Mouse (Mus musculus) frontal cortex, adult (tissue): ENCODE results near the gene Ttyh1.

ENCODE experiments used
- ATAC-seq: cut with Nextera tagmentation; 2 replicates; pipeline ENCODE4 v1.9.2; 2017; ENCODE audit warnings: mild to moderate bottlenecking, moderate library complexity, mixed read lengths; ENCODE audit not compliant: low TSS enrichment

Gene Ttyh1

GRCm38 (mm10) chr7:4122783-4123182 lies 3.6 kb downstream of the Ttyh1 start:
- ATAC-seq: no peak

GRCm38 (mm10) chr7:4123732-4124131 lies 4.5 kb downstream of the Ttyh1 start:
- ATAC-seq: peak; percentile 60

GRCm38 (mm10) chr7:4124315-4124759 lies 5.1 kb downstream of the Ttyh1 start:
- ATAC-seq: peak; percentile 35

- ATAC-seq: no peak
These were observed 5.6 kb downstream of the Ttyh1 start for GRCm38 (mm10) chr7:4124856-4125255.

GRCm38 (mm10) chr7:4125306-4125705 lies 6.1 kb downstream of the Ttyh1 start:
- no peak for ATAC-seq

- no peak for ATAC-seq
These were observed 8.0 kb downstream of the Ttyh1 start for GRCm38 (mm10) chr7:4126992-4127785.

- ATAC-seq: no peak
These were observed 8.7 kb downstream of the Ttyh1 start for GRCm38 (mm10) chr7:4127894-4128293.

GRCm38 (mm10) chr7:4128860-4129259 lies 9.7 kb downstream of the Ttyh1 start:
- ATAC-seq: no peak

- ATAC-seq: no peak
These were observed 11.7 kb downstream of the Ttyh1 start for GRCm38 (mm10) chr7:4130686-4131452.

- ATAC-seq: no peak
These were observed 12.8 kb downstream of the Ttyh1 start for GRCm38 (mm10) chr7:4131964-4132363.

GRCm38 (mm10) chr7:4132581-4132980 lies 13.4 kb downstream of the Ttyh1 start:
- ATAC-seq: peak; percentile 8; the same call in 1 of the 2 replicates

- ATAC-seq: no peak
These were observed 13.8 kb downstream of the Ttyh1 start for GRCm38 (mm10) chr7:4132998-4133397.

- ATAC-seq: no peak
These were observed 15.7 kb downstream of the Ttyh1 start for GRCm38 (mm10) chr7:4134911-4135310.

- peak; percentile 15 for ATAC-seq
These were observed 17.2 kb downstream of the Ttyh1 start for GRCm38 (mm10) chr7:4136404-4136770.

GRCm38 (mm10) chr7:4136771-4137531 lies 17.7 kb downstream of the Ttyh1 start, which contains the start of gene Leng8:
Gene Leng8, plus strand, starts transcription at chr7:4137039.
- ATAC-seq: peak; percentile 82

GRCm38 (mm10) chr7:4137746-4138145 lies 18.5 kb downstream of the Ttyh1 start:
- no peak for ATAC-seq

- ATAC-seq: no peak
These were observed 19.0 kb downstream of the Ttyh1 start for GRCm38 (mm10) chr7:4138181-4138580.

GRCm38 (mm10) chr7:4138671-4139070 lies 19.5 kb downstream of the Ttyh1 start:
- ATAC-seq: no peak

- no peak for ATAC-seq
These were observed 20.2 kb downstream of the Ttyh1 start for GRCm38 (mm10) chr7:4139391-4139790.

- no peak for ATAC-seq
These were observed 22.6 kb downstream of the Ttyh1 start for GRCm38 (mm10) chr7:4141648-4142325.

GRCm38 (mm10) chr7:4142796-4143445 lies 23.7 kb downstream of the Ttyh1 start:
- no peak for ATAC-seq
